Mouse (Mus musculus): ENCODE measurements around the gene Dmrtc1a. TPM values are rescaled to one million over a fixed set of nuclear protein-coding genes. Genes with fewer than 3 reads are reported as not detected.

The Dmrtc1a gene
- polyA plus RNA-seq (2014; fragmentation: Illumina TruSeq; extraction: RNeasy Lipid Tissue Mini Kit (QIAGEN cat#74804); ENCODE audit: low read depth, low replicate concordance): not detected

DNA sequence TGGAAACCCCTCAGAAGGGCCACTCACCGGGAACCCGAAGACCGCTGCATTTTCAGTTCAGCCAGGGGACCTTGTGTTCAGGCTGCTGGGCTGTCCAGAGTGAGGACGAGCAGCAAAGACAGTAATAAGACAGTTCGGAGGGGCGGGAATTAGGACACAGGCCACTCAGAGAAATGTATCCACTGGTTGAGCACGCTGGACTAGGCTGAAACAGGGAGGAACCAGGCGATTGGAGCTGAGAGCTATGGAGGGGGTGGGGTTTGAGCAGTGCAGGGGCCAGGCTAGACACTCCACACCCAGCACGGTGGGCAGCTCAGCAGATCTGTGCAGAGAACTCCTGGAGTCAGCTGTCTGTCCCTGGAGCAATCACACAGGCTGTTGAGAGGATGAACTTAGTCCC is at the start of gene Dmrtc1a, which contains the start of gene 1700011M02Rik:
Gene Dmrtc1a (minus strand): TSS at position 101 of the 400 bp plus-strand sequence.
Gene 1700011M02Rik (plus strand): TSS at position 319 of the 400 bp plus-strand sequence.

GRCm38 (mm10) chrX:102928072-102928471 is 19.6 kb upstream of the Dmrtc1a start, which contains the start of gene 1700018G05Rik:
Gene 1700018G05Rik, plus strand, starts transcription at chrX:102928372.

GRCm38 (mm10) chrX:102867871-102868270 is 40.6 kb downstream of the Dmrtc1a start, which contains the start of gene 1700031F05Rik:
Gene 1700031F05Rik, minus strand, starts transcription at chrX:102867971.

GRCm38 (mm10) chrX:102854516-102854915 is 54.0 kb downstream of the Dmrtc1a start, which contains the start of gene Dmrtc1c2:
Gene Dmrtc1c2, minus strand, starts transcription at chrX:102854616.

Other genes with a start within 250 kb of the Dmrtc1a start
- not detected for gene Gm3880, start 221.7 kb downstream of the Dmrtc1a start, polyA plus RNA-seq (2014; fragmentation: Illumina TruSeq; extraction: RNeasy Lipid Tissue Mini Kit (QIAGEN cat#74804); ENCODE audit: low read depth, low replicate concordance)
- gene Gm9112, start 201.1 kb downstream of the Dmrtc1a start, polyA plus RNA-seq (2014; fragmentation: Illumina TruSeq; extraction: RNeasy Lipid Tissue Mini Kit (QIAGEN cat#74804); ENCODE audit: low read depth, low replicate concordance): not detected
- not detected for gene Dmrtc1b, start 200.8 kb downstream of the Dmrtc1a start, polyA plus RNA-seq (2014; fragmentation: Illumina TruSeq; extraction: RNeasy Lipid Tissue Mini Kit (QIAGEN cat#74804); ENCODE audit: low read depth, low replicate concordance)
- gene Dmrtc1c1, start 105.7 kb downstream of the Dmrtc1a start, polyA plus RNA-seq (2014; fragmentation: Illumina TruSeq; extraction: RNeasy Lipid Tissue Mini Kit (QIAGEN cat#74804); ENCODE audit: low read depth, low replicate concordance): not detected
- not detected for gene Dmrtc1c2, start 54.1 kb downstream of the Dmrtc1a start, polyA plus RNA-seq (2014; fragmentation: Illumina TruSeq; extraction: RNeasy Lipid Tissue Mini Kit (QIAGEN cat#74804); ENCODE audit: low read depth, low replicate concordance)
- gene 1700031F05Rik, start 40.7 kb downstream of the Dmrtc1a start, polyA plus RNA-seq (2014; fragmentation: Illumina TruSeq; extraction: RNeasy Lipid Tissue Mini Kit (QIAGEN cat#74804); ENCODE audit: low read depth, low replicate concordance): not detected
- gene 1700011M02Rik, start 218 bp upstream of the Dmrtc1a start, polyA plus RNA-seq (2014; fragmentation: Illumina TruSeq; extraction: RNeasy Lipid Tissue Mini Kit (QIAGEN cat#74804); ENCODE audit: low read depth, low replicate concordance): not detected
- not detected for gene 1700018G05Rik, start 19.7 kb upstream of the Dmrtc1a start, polyA plus RNA-seq (2014; fragmentation: Illumina TruSeq; extraction: RNeasy Lipid Tissue Mini Kit (QIAGEN cat#74804); ENCODE audit: low read depth, low replicate concordance)